Mouse (Mus musculus) kidney, embryonic 16.5 days (tissue): Measurements from ENCODE around the gene Plch1. TPM values are rescaled to one million over a fixed set of nuclear protein-coding genes. Genes with fewer than 3 reads are reported as not detected.

ENCODE experiments used
- ATAC-seq: fragments of 200-750 bp; cut with Nextera tagmentation; 2 replicates; pipeline ENCODE4 v1.8.0; 2017; ENCODE audit warnings: moderate TSS enrichment; ENCODE audit not compliant: low FRiP score, low TSS enrichment
- H3K27ac ChIP-seq: fragments of 300-500 bp; sonication (generic); 2 replicates; pipeline ENCODE4 v1.5.1; 2014; ENCODE audit warnings: low read length
- H3K27me3 ChIP-seq: fragments of 300-500 bp; sonication (generic); 2 replicates; pipeline ENCODE4 v1.6.1; 2014; ENCODE audit warnings: low read length, control low read depth, mixed read lengths; ENCODE audit not compliant: insufficient read depth
- H3K36me3 ChIP-seq: fragments of 300-500 bp; sonication (generic); 2 replicates; pipeline ENCODE4 v1.6.1; 2014; ENCODE audit warnings: low read length, control low read depth, mixed read lengths; ENCODE audit not compliant: insufficient read depth
- H3K4me1 ChIP-seq: fragments of 300-500 bp; sonication (generic); 2 replicates; pipeline ENCODE4 v1.6.1; 2014; ENCODE audit warnings: low read length, control low read depth, mixed read lengths; ENCODE audit not compliant: insufficient read depth
- H3K4me2 ChIP-seq: fragments of 300-500 bp; sonication (generic); replicated peaks from 2 replicates; pipeline ENCODE4 v1.6.1; 2014; ENCODE audit warnings: low read depth, low read length
- H3K4me3 ChIP-seq: fragments of 300-500 bp; sonication (generic); 2 replicates; pipeline ENCODE4 v1.5.1; 2014; ENCODE audit warnings: mild to moderate bottlenecking, low read length
- H3K9ac ChIP-seq: fragments of 300-500 bp; sonication (generic); replicated peaks from 2 replicates; pipeline ENCODE4 v1.6.1; 2014; ENCODE audit warnings: low read length
- H3K9me3 ChIP-seq: fragments of 300-500 bp; sonication (generic); 2 replicates; pipeline ENCODE4 v1.6.1; 2016; ENCODE audit warnings: low read length, control low read depth
- WGBS: fragments of 180-500 bp; shearing (Covaris S2); extraction: QIAGEN DNeasy Blood & Tissue Kit; methylation state at CpG from one replicate; pipeline ENCODE4 v1.1.7; 2014; 5-methylcytosine and 5-hydroxymethylcytosine counted together
- polyA plus RNA-seq: library from polyadenylated mRNA; unstranded; fragments of >200 nt; fragmentation: Nextera tagmentation; extraction: Ambion mirVana; gene quantifications from 2 replicates; pipeline ENCODE4 v1.2.1, GENCODE M21; 2015

Plch1 gene
- 11.4 and 12.1 TPM in 2 replicates for polyA plus RNA-seq

- Histone ChIP-seq H3K9ac (peak within 1 kb of the TSS; percentile 82), H3K27me3 (no peaks in the 10 kb centered on the region), H3K4me2 (peak within 1 kb of the TSS; percentile 96), H3K27ac (peak within 1 kb of the TSS; percentile 93), H3K4me1 (peaks cover 42% of the 10 kb centered on the region), H3K4me3 (peak within 1 kb of the TSS; percentile 78), H3K9me3 (no peaks in the 10 kb centered on the region), H3K36me3 (no peaks in the 10 kb centered on the region)
- WGBS: under 1% methylated on average over 12 of the region's 12 CpGs
- peak; percentile 67 for ATAC-seq
These were observed at the start of gene Plch1 for GRCm38 (mm10) chr3:63899309-63899695. Gene Plch1, minus strand, starts transcription at chr3:63899472.

GRCm38 (mm10) chr3:63941204-63941850 lies 42.1 kb upstream of the Plch1 start:
- Histone ChIP-seq H3K27me3 (no peaks in the 10 kb centered on the region), H3K36me3 (peaks cover 13% of the 10 kb centered on the region), H3K4me3 (no peak overlapping the region), H3K9ac (no peak overlapping the region), H3K9me3 (no peaks in the 10 kb centered on the region), H3K4me2 (no peak overlapping the region), H3K27ac (no peak overlapping the region), H3K4me1 (no peaks in the 10 kb centered on the region)
- no peak for ATAC-seq
- 74% methylated on average over 2 of the region's 2 CpGs for WGBS

DNA sequence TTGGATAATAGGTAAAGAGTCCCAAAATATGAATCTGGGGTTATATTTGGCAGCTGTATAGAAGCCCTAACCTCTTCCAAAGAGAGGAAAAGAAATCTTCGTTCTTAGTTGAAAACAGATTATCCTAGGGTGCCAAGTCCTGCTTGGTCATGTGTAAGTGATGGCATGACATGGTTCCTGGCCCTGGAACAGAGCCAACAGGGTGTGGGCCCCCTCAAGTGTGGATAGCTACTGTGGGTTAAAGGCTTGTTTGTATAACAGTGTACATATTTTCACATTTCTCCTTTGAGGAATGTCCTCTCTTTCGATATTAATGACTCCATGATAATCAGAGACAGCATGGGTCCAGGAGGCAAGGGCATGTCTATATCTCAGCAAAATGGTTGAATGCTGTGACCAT lies 39.7 kb upstream of the Plch1 start:
- no peaks in the 10 kb centered on the region for H3K4me1 ChIP-seq
- H3K9me3 ChIP-seq: no peaks in the 10 kb centered on the region
- H3K4me2 ChIP-seq: no peak overlapping the region
- no peaks in the 10 kb centered on the region for H3K27me3 ChIP-seq
- no peak overlapping the region for H3K4me3 ChIP-seq
- H3K9ac ChIP-seq: no peak overlapping the region
- peaks cover 11% of the 10 kb centered on the region; the same call in 1 of the 2 replicates for H3K36me3 ChIP-seq
- 89% methylated on average over 2 of the region's 2 CpGs for WGBS
- no peak overlapping the region for H3K27ac ChIP-seq
- no peak for ATAC-seq

- H3K4me1 ChIP-seq: no peaks in the 10 kb centered on the region
- H3K27me3 ChIP-seq: no peaks in the 10 kb centered on the region
- 4% methylated on average over 48 of the region's 48 CpGs for WGBS
- peak within 1 kb of the TSS; percentile 70 for H3K4me3 ChIP-seq
- peak; percentile 97 for ATAC-seq
- H3K36me3 ChIP-seq: no peaks in the 10 kb centered on the region
- peak within 1 kb of the TSS; percentile 84 for H3K27ac ChIP-seq
- peak within 1 kb of the TSS; percentile 68 for H3K4me2 ChIP-seq
- peak within 1 kb of the TSS; percentile 95 for H3K9ac ChIP-seq
- no peaks in the 10 kb centered on the region for H3K9me3 ChIP-seq
These were observed 29.9 kb upstream of the Plch1 start, which contains the start of gene E130311K13Rik for GRCm38 (mm10) chr3:63928878-63929859. Gene E130311K13Rik, minus strand, starts transcription at chr3:63929472.

- 0 out of 2 replicates have a peak, but pooled peaks cover 6% of the 10 kb centered on the region for H3K36me3 ChIP-seq
- no peak overlapping the region for H3K27ac ChIP-seq
These were observed 20.4 kb upstream of the Plch1 start for GRCm38 (mm10) chr3:63919634-63920033.

DNA sequence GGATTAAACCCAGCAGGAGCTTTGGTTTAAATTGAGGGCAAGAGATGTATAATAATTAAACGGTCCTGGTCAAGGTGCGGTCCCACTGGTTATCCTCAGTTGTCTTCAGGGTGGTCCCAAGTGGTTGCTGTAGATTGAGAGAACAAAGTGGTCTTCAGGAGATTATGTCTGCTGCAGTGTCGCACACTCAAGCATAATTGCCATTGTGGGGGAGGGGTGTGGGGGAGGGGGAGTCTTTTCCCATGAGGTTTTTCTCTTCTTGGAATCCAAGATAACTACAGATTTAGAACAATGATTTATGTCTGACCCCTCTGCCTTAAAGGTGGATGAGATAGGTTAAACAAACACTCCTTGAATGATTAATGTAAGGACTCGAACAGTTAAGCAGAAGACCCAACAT lies 11.0 kb upstream of the Plch1 start:
- Histone ChIP-seq H3K4me2 (no peak overlapping the region), H3K9me3 (no peaks in the 10 kb centered on the region), H3K9ac (no peak overlapping the region), H3K27me3 (no peaks in the 10 kb centered on the region), H3K4me1 (peaks cover 2% of the 10 kb centered on the region), H3K36me3 (peaks cover 5% of the 10 kb centered on the region; the same call in 1 of the 2 replicates), H3K4me3 (no peak overlapping the region), H3K27ac (no peak overlapping the region)
- 56% methylated on average over 4 of the region's 4 CpGs for WGBS
- ATAC-seq: no peak

More at GRCm38 (mm10) chr3:63919634-63920033, 20.4 kb upstream of the Plch1 start:
- no peak for ATAC-seq
- Histone ChIP-seq H3K4me3 (no peak overlapping the region), H3K9ac (no peak overlapping the region), H3K4me2 (no peak overlapping the region), H3K27me3 (no peaks in the 10 kb centered on the region), H3K9me3 (no peaks in the 10 kb centered on the region), H3K4me1 (no peaks in the 10 kb centered on the region)
- whole genome bisulfite sequencing: 72% methylated on average over 3 of the region's 3 CpGs

DNA sequence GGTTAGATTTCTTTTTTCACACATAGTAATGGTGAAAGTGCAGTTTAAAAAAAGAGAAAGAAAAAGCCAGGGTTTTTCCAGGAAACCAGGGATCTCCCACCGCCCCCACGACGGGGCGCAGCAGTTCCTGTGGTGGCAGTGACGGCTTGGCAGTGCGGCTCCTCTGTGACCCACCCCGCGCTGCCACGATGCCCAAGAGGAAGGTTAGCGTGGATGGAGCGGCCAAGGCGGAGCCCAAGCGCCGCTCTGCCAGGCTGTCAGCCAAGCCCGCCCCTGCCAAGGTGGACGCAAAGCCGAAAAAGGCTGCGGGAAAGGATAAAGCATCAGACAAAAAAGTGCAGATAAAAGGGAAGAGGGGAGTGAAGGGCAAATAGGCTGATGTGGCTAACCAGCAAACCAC lies 6.0 kb upstream of the Plch1 start:
- H3K4me3 ChIP-seq: peak overlapping the region; percentile 42
- H3K4me1 ChIP-seq: peaks cover 6% of the 10 kb centered on the region
- peak; percentile 53; the same call in 1 of the 2 replicates for ATAC-seq
- H3K4me2 ChIP-seq: peak overlapping the region; percentile 66
- H3K27ac ChIP-seq: no peak overlapping the region
- no peaks in the 10 kb centered on the region for H3K36me3 ChIP-seq
- WGBS: 4% methylated on average over 18 of the region's 18 CpGs
- H3K9me3 ChIP-seq: no peaks in the 10 kb centered on the region
- H3K9ac ChIP-seq: peak overlapping the region; percentile 62
- no peaks in the 10 kb centered on the region for H3K27me3 ChIP-seq

GRCm38 (mm10) chr3:63904157-63904556 lies 4.9 kb upstream of the Plch1 start:
- Histone ChIP-seq H3K27me3 (no peaks in the 10 kb centered on the region), H3K9me3 (no peaks in the 10 kb centered on the region), H3K4me2 (no peak overlapping the region), H3K4me1 (peaks cover 12% of the 10 kb centered on the region), H3K9ac (no peak overlapping the region), H3K36me3 (no peaks in the 10 kb centered on the region), H3K27ac (peak overlapping the region; percentile 67), H3K4me3 (no peak overlapping the region)
- ATAC-seq: no peak
- 76% methylated on average over 2 of the region's 2 CpGs for WGBS

- peak; percentile 25 for ATAC-seq
- peak overlapping the region; percentile 52; the same call in 1 of the 2 replicates for H3K27ac ChIP-seq
These were observed 824 bp upstream of the Plch1 start for GRCm38 (mm10) chr3:63900021-63900571.

More at GRCm38 (mm10) chr3:63900021-63900571, 824 bp upstream of the Plch1 start:
- Histone ChIP-seq H3K9ac (peak overlapping the region; percentile 32; the same call in 1 of the 2 replicates), H3K27me3 (no peaks in the 10 kb centered on the region), H3K4me2 (peak overlapping the region; percentile 96), H3K36me3 (no peaks in the 10 kb centered on the region), H3K9me3 (no peaks in the 10 kb centered on the region), H3K4me3 (peak overlapping the region; percentile 78), H3K4me1 (peaks cover 37% of the 10 kb centered on the region)
- 3% methylated on average over 12 of the region's 12 CpGs for WGBS
